Mouse (Mus musculus) midbrain, embryonic 14.5 days (tissue): ENCODE measurements at regions not wholly inside any gene's neighbourhood (a gene's known extent, or its start where the extent isn't known, plus 50 kb on each side); places are given as distances from the start of the nearest gene placed in this dataset.
"Not testable (repeated sequence)": the region's sequence is repeated elsewhere in the genome, so short reads cannot be mapped to it uniquely, and the experiment has no call there.

Source experiments
- ATAC-seq: fragments of 200-750 bp; cut with Nextera tagmentation; 2 replicates; pipeline ENCODE4 v1.8.0; 2017; ENCODE audit warnings: moderate number of reproducible peaks, moderate library complexity; ENCODE audit not compliant: low FRiP score, low TSS enrichment
- DNase-seq: peaks from one replicate; pipeline ENCODE4 v3.0.0-alpha.2; 2015
- H3K27ac ChIP-seq: fragments of 300-500 bp; sonication (generic); replicated peaks from 2 replicates; pipeline ENCODE4 v1.5.1; 2014; ENCODE audit warnings: mild to moderate bottlenecking, low read depth, low read length, moderate library complexity
- H3K27me3 ChIP-seq: fragments of 300-500 bp; sonication (generic); 2 replicates; pipeline ENCODE4 v1.6.1; 2014; ENCODE audit warnings: low read length, control low read depth, mixed read lengths; ENCODE audit not compliant: control insufficient read depth, insufficient read depth
- H3K36me3 ChIP-seq: fragments of 300-500 bp; sonication (generic); 2 replicates; pipeline ENCODE4 v1.6.1; 2014; ENCODE audit warnings: low read length, control low read depth; ENCODE audit not compliant: control insufficient read depth, insufficient read depth
- H3K4me1 ChIP-seq: fragments of 300-500 bp; sonication (generic); 2 replicates; pipeline ENCODE4 v1.6.1; 2014; ENCODE audit warnings: mild to moderate bottlenecking, antibody characterized with exemption, low read length, control low read depth; ENCODE audit not compliant: control insufficient read depth, insufficient read depth
- H3K4me2 ChIP-seq: fragments of 300-500 bp; sonication (generic); 2 replicates; pipeline ENCODE4 v1.6.1; 2014; ENCODE audit warnings: mild to moderate bottlenecking, low read length, moderate library complexity
- H3K4me3 ChIP-seq: fragments of 300-500 bp; sonication (generic); replicated peaks from 2 replicates; pipeline ENCODE4 v1.5.1; 2014; ENCODE audit warnings: low read depth, low read length
- H3K9ac ChIP-seq: fragments of 300-500 bp; sonication (generic); replicated peaks from 2 replicates; pipeline ENCODE4 v1.6.1; 2014; ENCODE audit warnings: mild to moderate bottlenecking, low read length, moderate library complexity
- H3K9me3 ChIP-seq: fragments of 300-500 bp; sonication (generic); 2 replicates; pipeline ENCODE4 v1.6.1; 2016; ENCODE audit warnings: low read length, control low read depth, mixed read lengths; ENCODE audit not compliant: control insufficient read depth
- WGBS: fragments of 180-500 bp; shearing (Covaris S2); extraction: QIAGEN DNeasy Blood & Tissue Kit; methylation state at CpG from one replicate; pipeline ENCODE4 v1.1.7; 2014; 5-methylcytosine and 5-hydroxymethylcytosine counted together

DNA sequence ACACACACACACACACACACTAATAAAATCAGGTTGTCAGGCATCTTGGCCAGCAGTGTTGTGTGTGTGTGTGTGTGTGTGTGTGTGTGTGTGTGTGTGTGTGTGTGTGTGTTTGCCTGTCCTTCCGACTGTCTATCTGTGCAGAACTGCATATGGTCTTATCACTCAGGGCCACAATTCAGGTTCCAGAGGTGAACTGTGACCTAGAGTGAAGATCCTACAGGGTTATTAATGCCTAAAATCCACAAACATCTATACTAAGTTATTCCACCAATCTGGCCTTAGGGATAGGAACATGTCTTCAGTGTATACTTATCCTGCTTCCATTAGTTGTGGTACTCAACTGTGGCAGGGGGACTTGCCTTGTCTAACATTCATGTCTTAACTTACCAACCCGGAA is 96.7 kb downstream of the Zfp369 start:
- H3K9ac ChIP-seq, H3K4me2 ChIP-seq, H3K27me3 ChIP-seq, H3K27ac ChIP-seq, H3K9me3 ChIP-seq, H3K4me3 ChIP-seq, H3K36me3 ChIP-seq, DNase-seq, ATAC-seq, H3K4me1 ChIP-seq: not testable (repeated sequence)
- WGBS: 92% methylated on average over 1 of the region's 2 CpGs

DNA sequence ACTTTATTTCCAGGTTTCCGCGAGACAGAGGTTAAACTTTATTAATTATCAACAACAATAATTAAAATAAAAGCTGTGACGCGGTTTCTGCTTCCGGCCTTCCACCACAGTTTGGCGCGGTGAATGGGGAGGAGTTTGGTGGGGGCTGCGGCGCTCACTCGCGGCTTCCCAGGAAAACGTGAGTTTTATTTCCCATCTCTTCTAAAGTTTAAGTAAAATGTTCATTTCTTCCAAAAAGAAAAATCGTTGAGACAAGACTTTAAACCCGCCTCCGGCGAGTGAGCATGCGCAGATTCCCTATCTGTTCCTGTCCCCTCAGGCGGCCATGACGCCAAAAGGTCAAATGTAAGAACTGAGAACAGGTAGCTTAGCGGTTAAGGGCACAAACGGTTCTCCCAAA is 100.8 kb downstream of the Zfp369 start:
- not testable (repeated sequence) for DNase-seq, H3K4me3 ChIP-seq, H3K9ac ChIP-seq, ATAC-seq, H3K36me3 ChIP-seq, H3K27ac ChIP-seq, H3K4me2 ChIP-seq, H3K9me3 ChIP-seq, H3K27me3 ChIP-seq, H3K4me1 ChIP-seq
- 44% methylated on average over 18 of the region's 21 CpGs for WGBS

DNA sequence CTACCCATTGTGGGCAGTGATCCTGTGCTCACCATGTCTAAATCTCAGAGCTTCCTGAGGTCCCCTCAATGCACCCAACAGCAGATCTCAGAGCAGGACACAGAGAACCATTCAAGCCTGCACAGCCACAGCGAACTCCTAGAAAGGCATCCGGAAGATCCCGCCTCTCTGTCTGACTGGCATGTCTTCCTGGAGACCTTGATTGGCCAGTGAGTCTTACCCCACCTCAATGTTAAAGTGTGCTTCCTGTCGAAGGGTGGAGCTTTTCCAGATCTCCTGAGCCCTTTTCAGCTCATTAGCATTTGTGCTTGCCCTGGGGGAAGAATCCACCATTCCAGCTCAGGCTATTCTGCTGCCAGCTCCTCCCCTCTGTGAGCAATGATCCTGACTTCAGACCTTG is 97.5 kb upstream of the Gm10139 start:
- 68% methylated on average over 4 of the region's 4 CpGs for WGBS
- not testable (repeated sequence) for H3K27me3 ChIP-seq, H3K27ac ChIP-seq

DNA sequence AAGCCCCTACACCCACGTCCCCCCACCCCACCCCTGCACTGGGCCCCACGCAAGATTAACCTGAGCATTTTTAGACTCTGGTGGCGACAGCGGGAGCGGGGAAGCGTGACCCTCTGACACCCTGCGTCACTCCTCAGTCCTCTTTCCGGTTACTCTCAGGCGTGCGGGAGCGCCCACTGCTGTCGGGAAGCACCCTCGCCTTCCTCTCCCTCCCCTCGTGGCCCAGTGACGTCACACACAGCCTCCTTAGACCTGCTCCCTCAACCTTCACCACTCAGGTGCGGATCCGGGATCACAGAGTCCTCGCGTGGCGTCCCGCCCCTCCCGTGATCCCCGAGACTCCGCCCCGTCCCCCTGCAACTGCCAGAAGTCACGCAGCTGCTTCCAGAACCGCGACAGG is 92.3 kb upstream of the Gm10139 start:
- not testable (repeated sequence) for H3K4me1 ChIP-seq, H3K4me2 ChIP-seq, ATAC-seq, H3K9ac ChIP-seq, H3K9me3 ChIP-seq, H3K27me3 ChIP-seq, H3K36me3 ChIP-seq, H3K27ac ChIP-seq, H3K4me3 ChIP-seq
- peak; percentile 0 for DNase-seq
- 11% methylated on average over 25 of the region's 28 CpGs for WGBS

More for the DNA sequence above, 97.5 kb upstream of the Gm10139 start:
- not testable (repeated sequence) for H3K36me3 ChIP-seq, ATAC-seq, H3K9ac ChIP-seq, H3K9me3 ChIP-seq, H3K4me3 ChIP-seq, H3K4me1 ChIP-seq, DNase-seq, H3K4me2 ChIP-seq
